Mouse (Mus musculus): Measurements from ENCODE around the gene Ehd4. TPM values are rescaled to one million over a fixed set of nuclear protein-coding genes. Genes with fewer than 3 reads are reported as not detected.

Gene Ehd4
- total and polyA plus RNA-seq, 3 experiments = 8.1 to 27.7 (median 9.8) TPM

DNA sequence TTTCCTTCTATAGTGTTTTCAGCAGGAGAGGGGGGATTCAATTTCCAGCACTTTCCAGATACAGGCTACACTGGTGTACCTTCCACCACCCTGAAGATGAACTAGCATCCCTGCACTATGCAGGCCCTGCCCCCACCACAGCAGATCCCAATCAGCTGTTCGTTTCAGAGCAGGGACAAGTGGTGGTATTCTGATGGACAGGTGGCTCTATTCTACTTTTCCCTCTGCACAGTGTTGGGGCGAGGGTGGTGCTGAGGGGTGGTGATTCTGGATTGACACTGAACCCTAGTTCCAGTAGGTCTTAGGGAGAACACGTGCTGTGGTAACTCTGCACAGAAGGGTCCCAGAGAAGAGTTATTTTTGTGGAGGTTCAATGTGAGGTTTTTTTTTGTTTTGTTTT, 43.2 kb downstream of the Ehd4 start:
- Histone ChIP-seq H3K79me2 (replicated peaks; ENCODE audit: control insufficient read depth, extremely low read depth, insufficient read depth, poor library complexity, severe bottlenecking) (no peaks in the 10 kb centered on the region), H3K36me3 (replicated peaks in 1 of 2; ENCODE audit: control insufficient read depth in 1 of 2, insufficient read depth in 1 of 2, low read length in 1 of 2) (peaks cover 0 to 37% of the 10 kb centered on the region in 2 experiments), H3K4me3 (replicated peaks in 1 of 3; ENCODE audit: low read depth in 2 of 3, low read length in 2 of 3, poor library complexity in 1 of 3) (no peak overlapping the region), H3K27ac (ENCODE audit: insufficient read depth, low read depth) (no peak overlapping the region), H3K4me2 (ENCODE audit: insufficient read depth, low read depth, poor library complexity, severe bottlenecking) (no peak overlapping the region), H3K27me3 (replicated peaks) (no peaks in the 10 kb centered on the region), H3K4me1 (ENCODE audit: control insufficient read depth in 1 of 2, insufficient read depth in 2 of 2) (peaks cover 7 to 51% of the 10 kb centered on the region in 2 experiments; a peak in 3 of 4 replicates), H3K9me3 (replicated peaks; ENCODE audit: low read length) (no peaks in the 10 kb centered on the region), H3K9ac (ENCODE audit: insufficient read depth, low read depth) (no peak overlapping the region)
- DNase-seq (ENCODE audit: extremely low read depth) = no peak
- in situ Hi-C loops (cut with MboI; ENCODE audit: low pct_ligation_motif_present, low pct_unique_long_range_greater_than_20kb, low sequenced_read_pairs) (no loop called here), dilution Hi-C loops (cut with MboI; ENCODE audit: extremely low pct_ligation_motif_present, extremely low pct_unique_long_range_greater_than_20kb, low sequenced_read_pairs) (no loop called here)
- TF ChIP-seq BHLHE40 (IDR thresholded peaks at IDR 0.05; ENCODE audit: low read depth, low read length) (no peak), EP300 (IDR thresholded peaks at IDR 0.05; ENCODE audit: low read length) (no peak), CTCF (conservative IDR thresholded peaks at IDR 0.05 in 1 of 2, IDR thresholded peaks at IDR 0.05 in 1 of 2; ENCODE audit: low read depth in 2 of 2, low read length in 2 of 2) (no peak), ZKSCAN1 (IDR thresholded peaks at IDR 0.05; ENCODE audit: borderline replicate concordance, low read depth, low read length) (no peak), TBP (conservative IDR thresholded peaks at IDR 0.05; ENCODE audit: low read depth, low read length) (no peak), JUN (IDR thresholded peaks at IDR 0.05; ENCODE audit: insufficient read depth, low read depth, low read length) (no peak), CHD1 (IDR thresholded peaks at IDR 0.05; ENCODE audit: low read depth, low read length) (no peak), RAD21 (IDR thresholded peaks at IDR 0.05; ENCODE audit: low read depth, low read length) (no peak)

DNA sequence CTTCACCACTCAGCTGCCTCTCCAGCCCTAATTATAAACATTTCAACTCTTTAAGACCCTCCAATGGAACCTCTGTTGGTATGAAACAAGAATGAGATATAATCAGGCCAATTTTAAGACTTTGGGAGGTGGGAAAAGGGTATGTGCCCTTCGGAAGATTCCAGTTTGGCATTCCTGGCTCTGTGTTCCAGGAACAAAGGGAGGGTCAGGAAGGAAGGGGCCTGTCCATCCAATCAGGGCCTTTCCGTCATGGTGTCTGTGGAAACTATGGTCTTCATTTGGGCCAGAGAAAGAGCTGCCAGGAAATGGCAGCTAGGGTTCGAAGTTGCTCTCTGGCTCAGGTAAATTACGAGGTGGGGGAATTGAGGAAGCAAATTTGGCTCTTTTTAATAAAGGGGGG, 46.3 kb downstream of the Ehd4 start:
- H3K9me3 ChIP-seq (replicated peaks; ENCODE audit: low read length) = no peaks in the 10 kb centered on the region
- no peak for DNase-seq (ENCODE audit: extremely low read depth)
- no peaks in the 10 kb centered on the region for H3K79me2 ChIP-seq (replicated peaks; ENCODE audit: control insufficient read depth, extremely low read depth, insufficient read depth, poor library complexity, severe bottlenecking)
- no peak overlapping the region for H3K27ac ChIP-seq (ENCODE audit: insufficient read depth, low read depth)
- H3K4me1 ChIP-seq (ENCODE audit: control insufficient read depth in 1 of 2, insufficient read depth in 2 of 2) = peaks cover 7 to 54% of the 10 kb centered on the region in 2 experiments; a peak in 3 of 4 replicates
- TF ChIP-seq TCF12 (IDR thresholded peaks at IDR 0.05; ENCODE audit: low read depth, low read length) (no peak), UBTF (IDR thresholded peaks at IDR 0.05; ENCODE audit: low read depth, low read length) (no peak), USF2 (conservative IDR thresholded peaks at IDR 0.05; ENCODE audit: low read depth, low read length) (no peak), MYC (IDR thresholded peaks at IDR 0.05; ENCODE audit: low read depth, low read length) (no peak), RAD21 (IDR thresholded peaks at IDR 0.05; ENCODE audit: low read depth, low read length) (no peak), CHD2 (IDR thresholded peaks at IDR 0.05; ENCODE audit: low read length) (no peak), BHLHE40 (IDR thresholded peaks at IDR 0.05; ENCODE audit: low read depth, low read length) (no peak), JUND (conservative IDR thresholded peaks at IDR 0.05; ENCODE audit: low read depth, low read length) (no peak), ZC3H11A (IDR thresholded peaks at IDR 0.05; ENCODE audit: low read depth, low read length) (no peak), MAX (IDR thresholded peaks at IDR 0.05; ENCODE audit: low read length) (no peak), MAZ (IDR thresholded peaks at IDR 0.05; ENCODE audit: low read depth, low read length) (no peak), EP300 (IDR thresholded peaks at IDR 0.05; ENCODE audit: low read length) (no peak), PAX5 (IDR thresholded peaks at IDR 0.05; ENCODE audit: low read length) (no peak), MAFK (IDR thresholded peaks at IDR 0.05; ENCODE audit: insufficient replicate concordance, low read length) (no peak), JUN (IDR thresholded peaks at IDR 0.05; ENCODE audit: insufficient read depth, low read depth, low read length) (no peak), ZNF384 (IDR thresholded peaks at IDR 0.05; ENCODE audit: low read depth, low read length) (no peak), NRF1 (IDR thresholded peaks at IDR 0.05; ENCODE audit: low read depth, low read length) (no peak)
- H3K4me3 ChIP-seq (replicated peaks in 1 of 3; ENCODE audit: low read depth in 2 of 3, low read length in 2 of 3, poor library complexity in 1 of 3) = no peak overlapping the region
- H3K27me3 ChIP-seq (replicated peaks) = no peaks in the 10 kb centered on the region
- dilution Hi-C loops (cut with MboI; ENCODE audit: extremely low pct_ligation_motif_present, extremely low pct_unique_long_range_greater_than_20kb, low sequenced_read_pairs) = no loop called here
- in situ Hi-C loops (cut with MboI; ENCODE audit: low pct_ligation_motif_present, low pct_unique_long_range_greater_than_20kb, low sequenced_read_pairs) = no loop called here
- H3K4me2 ChIP-seq (ENCODE audit: insufficient read depth, low read depth, poor library complexity, severe bottlenecking) = no peak overlapping the region
- peaks cover 0 to 27% of the 10 kb centered on the region in 2 experiments for H3K36me3 ChIP-seq (replicated peaks in 1 of 2; ENCODE audit: control insufficient read depth in 1 of 2, insufficient read depth in 1 of 2, low read length in 1 of 2)
- no peak overlapping the region for H3K9ac ChIP-seq (ENCODE audit: insufficient read depth, low read depth)

Measured in CH12.LX (cell line).